ENCODE assay signal across 8 mouse cellular contexts in genomic region chr12:102705906-102706640, GRCm38 (mm10). TPM values are rescaled to one million over a fixed set of nuclear protein-coding genes. Genes with fewer than 3 reads are reported as not detected.
DNase-seq lines count a peak whose midpoint lies in the region; ATAC-seq and TF ChIP-seq lines count a peak whose summit lies in the region.

No protein-coding gene starts in this region.

- no peaks in the 10 kb centered on the region for H3K9me3 ChIP-seq in forebrain, embryonic 14.5 days (replicated peaks; ENCODE audit: control insufficient read depth, low read length)
- no peaks in the 10 kb centered on the region for H3K9me3 ChIP-seq in liver, embryonic 15.5 days (replicated peaks)

- TF ChIP-seq POLR2A in cerebellum, adult 2 months (IDR thresholded peaks at IDR 0.05; ENCODE audit: borderline replicate concordance, insufficient read depth, low read length) = no peak

- no peaks in the 10 kb centered on the region for H3K36me3 ChIP-seq in forebrain, embryonic 14.5 days (ENCODE audit: control insufficient read depth, insufficient read depth, low read length)
- no peaks in the 10 kb centered on the region for H3K36me3 ChIP-seq in liver, embryonic 15.5 days (replicated peaks)

- no peak for ATAC-seq in forebrain, embryonic 14.5 days
- no peak for ATAC-seq in liver, embryonic 15.5 days (ENCODE audit: insufficient read depth)

- no peak overlapping the region for H3K4me3 ChIP-seq in cerebellum, adult 2 months (replicated peaks; ENCODE audit: insufficient read depth, low read depth, low read length)
- H3K4me3 ChIP-seq in forebrain, embryonic 14.5 days (ENCODE audit: low read depth, low read length) = 0 out of 2 replicates have a peak overlapping the region, but pooled peaks have one; percentile 70
- no peak overlapping the region; the same call in 1 of the 2 replicates for H3K4me3 ChIP-seq in liver, embryonic 15.5 days (replicated peaks)

- DNase-seq in cerebellum, adult 2 months = peak in 1 of 2 experiments; percentile 20
- no peak for DNase-seq in cerebellum, adult 11 months
- DNase-seq in 3T3-L1 (ENCODE audit: low read depth, low spot score) = peak; percentile 16
- no peak for DNase-seq in forebrain, embryonic 14.5 days (ENCODE audit: low spot score)
- DNase-seq in spleen, postnatal 14 days (ENCODE audit: low spot score in 2 of 2) = no peak
- no peak for DNase-seq in gastrocnemius, adult 8-10 months (ENCODE audit: low spot score in 2 of 2)
- DNase-seq in gastrocnemius, postnatal 10 days = no peak

- H3K27ac ChIP-seq in cerebellum, adult 2 months (ENCODE audit: insufficient read depth, low read length) = peak overlapping the region; percentile 58; the same call in 1 of the 2 replicates
- 0 out of 2 replicates have a peak overlapping the region, but pooled peaks have one; percentile 80 for H3K27ac ChIP-seq in forebrain, embryonic 14.5 days (ENCODE audit: low read depth, low read length)
- H3K27ac ChIP-seq in liver, embryonic 15.5 days (replicated peaks) = 0 out of 2 replicates have a peak overlapping the region, but pooled peaks have one; percentile 85

- no peaks in the 10 kb centered on the region for H3K27me3 ChIP-seq in cerebellum, adult 2 months (ENCODE audit: control insufficient read depth, insufficient read depth, low read length)
- H3K27me3 ChIP-seq in forebrain, embryonic 14.5 days (replicated peaks; ENCODE audit: control insufficient read depth, insufficient read depth, low read length) = no peaks in the 10 kb centered on the region
- H3K27me3 ChIP-seq in liver, embryonic 15.5 days = peaks cover 42% of the 10 kb centered on the region

- H3K4me2 ChIP-seq in forebrain, embryonic 14.5 days (ENCODE audit: low read length) = peak overlapping the region; percentile 79
- H3K4me2 ChIP-seq in liver, embryonic 15.5 days = peak overlapping the region; percentile 98

- peak overlapping the region; percentile 79 for H3K9ac ChIP-seq in forebrain, embryonic 14.5 days (ENCODE audit: low read length)
- no peak overlapping the region for H3K9ac ChIP-seq in liver, embryonic 15.5 days

- H3K4me1 ChIP-seq in cerebellum, adult 2 months (ENCODE audit: control insufficient read depth, insufficient read depth, low read length) = peaks cover 20% of the 10 kb centered on the region
- H3K4me1 ChIP-seq in forebrain, embryonic 14.5 days (ENCODE audit: control insufficient read depth, insufficient read depth, low read length) = peaks cover 23% of the 10 kb centered on the region; the same call in 1 of the 2 replicates
- H3K4me1 ChIP-seq in liver, embryonic 15.5 days (replicated peaks) = peaks cover 41% of the 10 kb centered on the region

- TF ChIP-seq CTCF in cerebellum, adult 2 months (IDR thresholded peaks at IDR 0.05; ENCODE audit: borderline replicate concordance, insufficient read depth, low read depth, low read length) = no peak

- 87% methylated on average over 6 of the region's 6 CpGs for whole genome bisulfite sequencing in cerebellum, adult 2 months
- WGBS in forebrain, embryonic 14.5 days = 72% methylated on average over 6 of the region's 6 CpGs
- WGBS in liver, embryonic 15.5 days (ENCODE audit: insufficient replicate concordance) = 65% methylated on average over 6 of the region's 6 CpGs

RNA-seq across cellular contexts. Expression of gene Itpk1, which starts 1.3 kb away (rescaled TPM):
- polyA plus RNA-seq in cerebellum, adult 2 months (2012; rRNA removed) = 64.9 and 67.6 TPM in 2 replicates
- polyA plus RNA-seq in forebrain, embryonic 14.5 days (2014; fragmentation: Nextera tagmentation; extraction: Ambion mirVana) = 47.1 and 57.5 TPM in 2 replicates
- 4.0 and 5.2 TPM in 2 replicates for polyA plus RNA-seq in liver, embryonic 15.5 days (2015; fragmentation: Nextera tagmentation; extraction: Ambion mirVana)
- total RNA-seq in gastrocnemius, adult 8-10 months (2022) = 10 to 100 TPM in 1 of 4 experiments, 1 to 10 TPM in 3; 5.7 to 10.4 (median 8.2) TPM
- total RNA-seq in gastrocnemius, postnatal 10 days (2021) = 1 to 10 TPM; 5.6 to 6.0 TPM

RNA-seq across cellular contexts. Expression of gene Moap1, which starts 37.4 kb away (rescaled TPM):
- 11.9 and 13.8 TPM in 2 replicates for polyA plus RNA-seq in cerebellum, adult 2 months (2012; rRNA removed)
- 47.0 and 59.8 TPM in 2 replicates for polyA plus RNA-seq in forebrain, embryonic 14.5 days (2014; fragmentation: Nextera tagmentation; extraction: Ambion mirVana)
- polyA plus RNA-seq in liver, embryonic 15.5 days (2015; fragmentation: Nextera tagmentation; extraction: Ambion mirVana) = 7.6 and 8.4 TPM in 2 replicates
- 1 to 10 TPM; 3.8 to 4.7 (median 4.2) TPM for total RNA-seq in gastrocnemius, adult 8-10 months (2022)
- total RNA-seq in gastrocnemius, postnatal 10 days (2021) = 1 to 10 TPM; 6.4 to 6.8 TPM

RNA-seq across cellular contexts. Expression of gene Tmem251, which starts 37.5 kb away (rescaled TPM):
- 3.7 and 3.9 TPM in 2 replicates for polyA plus RNA-seq in cerebellum, adult 2 months (2012; rRNA removed)
- polyA plus RNA-seq in forebrain, embryonic 14.5 days (2014; fragmentation: Nextera tagmentation; extraction: Ambion mirVana) = 12.3 and 14.2 TPM in 2 replicates
- polyA plus RNA-seq in liver, embryonic 15.5 days (2015; fragmentation: Nextera tagmentation; extraction: Ambion mirVana) = 5.6 and 5.7 TPM in 2 replicates
- total RNA-seq in gastrocnemius, adult 8-10 months (2022) = 1 to 10 TPM; 2.3 to 4.2 (median 2.5) TPM
- total RNA-seq in gastrocnemius, postnatal 10 days (2021) = 1 to 10 TPM; 2.3 to 2.7 TPM

RNA-seq across cellular contexts. Expression of gene Gm28051, which starts 51.5 kb away (rescaled TPM):
- polyA plus RNA-seq in cerebellum, adult 2 months (2012; rRNA removed) = not detected in 2 replicates
- not detected in 2 replicates for polyA plus RNA-seq in forebrain, embryonic 14.5 days (2014; fragmentation: Nextera tagmentation; extraction: Ambion mirVana)
- not detected in 2 replicates for polyA plus RNA-seq in liver, embryonic 15.5 days (2015; fragmentation: Nextera tagmentation; extraction: Ambion mirVana)
- total RNA-seq in gastrocnemius, adult 8-10 months (2022) = not detected
- not detected for total RNA-seq in gastrocnemius, postnatal 10 days (2021)

RNA-seq across cellular contexts. Expression of gene Gon7, which starts 51.5 kb away (rescaled TPM):
- polyA plus RNA-seq in cerebellum, adult 2 months (2012; rRNA removed) = 18.9 and 22.5 TPM in 2 replicates
- 30.6 and 36.6 TPM in 2 replicates for polyA plus RNA-seq in forebrain, embryonic 14.5 days (2014; fragmentation: Nextera tagmentation; extraction: Ambion mirVana)
- 12.7 and 12.8 TPM in 2 replicates for polyA plus RNA-seq in liver, embryonic 15.5 days (2015; fragmentation: Nextera tagmentation; extraction: Ambion mirVana)
- 10 to 100 TPM; 10.3 to 12.0 (median 10.9) TPM for total RNA-seq in gastrocnemius, adult 8-10 months (2022)
- 1 to 10 TPM; 6.7 to 7.4 TPM for total RNA-seq in gastrocnemius, postnatal 10 days (2021)
